Mouse (Mus musculus): ENCODE measurements around the gene Gm3099.
"Not testable (repeated sequence)": the region's sequence is repeated elsewhere in the genome, so short reads cannot be mapped to it uniquely, and the experiment has no call there.

Gene Gm3099

GRCm38 (mm10) chr14:3998094-3998493 is at the start of gene Gm3099:
Gm3099 (plus strand) TSS chr14:3998394.
- DNase-seq (ENCODE audit: low read depth, low spot score): not testable (repeated sequence)

DNA sequence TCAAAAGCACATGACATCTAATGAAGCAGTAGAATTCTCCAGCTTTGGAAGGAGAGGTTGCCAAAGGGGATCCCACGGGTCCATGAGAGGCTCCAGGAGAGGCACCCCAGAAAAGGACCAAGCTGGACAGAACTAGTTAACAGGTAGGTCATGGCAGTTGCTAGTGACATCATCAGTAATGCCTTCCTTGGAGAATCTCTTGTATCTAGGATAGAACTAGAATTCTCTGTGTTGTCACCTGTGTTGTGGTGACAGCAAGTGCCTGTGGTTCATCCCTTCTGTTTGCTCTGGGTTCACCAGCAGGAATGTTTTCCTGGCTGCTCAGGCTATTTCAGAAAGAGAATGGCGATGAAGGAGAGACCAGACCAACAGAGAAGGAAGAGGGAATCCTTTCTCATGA is 34.9 kb upstream of the Gm3099 start, which contains the start of gene Gm3095:
Gene Gm3095 (plus strand): TSS at position 301 of the 400 bp plus-strand sequence.
- not testable (repeated sequence) for DNase-seq (ENCODE audit: low read depth, low spot score)

GRCm38 (mm10) chr14:4023641-4024040 is 25.4 kb downstream of the Gm3099 start, which contains the start of gene Gm5796:
Gm5796 (plus strand) TSS chr14:4023941.
- DNase-seq (ENCODE audit: low read depth, low spot score): not testable (repeated sequence)

Data from mesoderm, embryonic 11.5 days (tissue).